Mouse (Mus musculus): ENCODE measurements around the gene Spop. TPM values are rescaled to one million over a fixed set of nuclear protein-coding genes. Genes with fewer than 3 reads are reported as not detected.
A peak's percentile ranks its signal among the peaks of the same experiment; 100 is the strongest.
"Not testable (repeated sequence)": the region's sequence is repeated elsewhere in the genome, so short reads cannot be mapped to it uniquely, and the experiment has no call there.

Spop gene
- polyA plus RNA-seq, 1 experiment from 2014 or later, result 72.5 TPM

DNA sequence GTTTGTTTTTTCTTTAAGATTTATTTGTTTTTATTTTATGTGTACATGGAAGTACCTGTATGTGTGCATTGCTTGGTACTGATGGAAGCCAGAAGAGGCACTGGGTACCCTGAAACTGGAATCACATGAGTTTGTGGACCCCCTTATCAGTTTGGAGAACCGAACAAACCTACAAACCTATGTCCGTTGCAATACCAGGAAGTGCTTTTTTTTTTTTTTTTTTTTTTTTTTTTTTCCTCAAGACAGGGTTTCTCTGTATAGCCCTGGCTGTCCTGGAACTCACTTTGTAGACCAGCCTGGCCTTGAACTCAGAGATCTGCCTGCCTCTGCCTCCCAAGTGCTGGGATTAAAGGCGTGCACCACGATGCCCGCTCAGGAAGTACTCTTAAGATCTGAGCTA lies 7.5 kb upstream of the Spop start:
- H3K4me2 ChIP-seq (ENCODE audit: low read depth, low read length); ATAC-seq (ENCODE audit: low read depth); H3K27me3 ChIP-seq (ENCODE audit: control insufficient read depth, insufficient read depth, low read depth, low read length); H3K4me1 ChIP-seq (ENCODE audit: control insufficient read depth, low read depth, low read length); H3K36me3 ChIP-seq (ENCODE audit: control insufficient read depth, insufficient read depth); H3K9me3 ChIP-seq (replicated peaks; ENCODE audit: control insufficient read depth, low read length); H3K27ac ChIP-seq (ENCODE audit: low read length); H3K9ac ChIP-seq (ENCODE audit: low read depth, low read length); H3K4me3 ChIP-seq (ENCODE audit: low read depth, low read length): not testable (repeated sequence)
- 60% methylated on average over 5 of the region's 5 CpGs for WGBS (ENCODE audit: insufficient replicate concordance)

DNA sequence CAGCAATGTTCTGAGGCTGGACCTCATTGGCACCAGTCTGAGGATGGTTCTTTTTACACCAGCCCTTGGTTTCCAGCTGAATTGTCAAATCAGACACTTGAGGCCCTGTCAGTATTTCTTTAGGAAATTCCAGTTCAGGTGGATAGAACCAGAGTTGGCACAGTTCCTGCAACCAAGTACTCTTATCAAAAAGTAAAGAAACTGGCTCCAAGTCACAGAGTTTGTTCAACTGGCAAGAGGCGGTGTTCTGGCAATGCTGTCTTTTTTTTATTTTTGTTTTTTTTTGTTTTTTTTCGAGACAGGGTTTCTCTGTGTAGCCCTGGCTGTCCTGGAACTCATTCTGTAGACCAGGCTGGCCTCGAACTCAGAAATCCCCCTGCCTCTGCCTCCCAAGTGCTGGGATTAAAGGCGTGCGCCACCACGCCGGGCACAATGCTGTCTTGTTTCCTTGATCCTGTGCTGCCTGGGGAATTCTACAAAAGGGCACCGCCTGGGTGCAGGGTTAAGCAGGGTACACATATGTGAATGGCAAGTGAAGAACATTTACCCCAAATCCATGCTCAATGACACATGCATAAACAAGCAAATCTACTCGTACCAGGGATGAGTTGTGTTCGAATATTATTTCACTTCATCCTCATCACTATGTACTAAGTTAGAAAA lies 4.3 kb upstream of the Spop start:
- Histone ChIP-seq H3K9me3 (replicated peaks; ENCODE audit: control insufficient read depth, low read length) (no peaks in the 10 kb centered on the region), H3K4me3 (ENCODE audit: low read depth, low read length) (no peak overlapping the region), H3K4me2 (ENCODE audit: low read depth, low read length) (no peak overlapping the region), H3K27ac (ENCODE audit: low read length) (no peak overlapping the region), H3K4me1 (ENCODE audit: control insufficient read depth, low read depth, low read length) (peaks cover 5% of the 10 kb centered on the region), H3K9ac (ENCODE audit: low read depth, low read length) (no peak overlapping the region), H3K27me3 (ENCODE audit: control insufficient read depth, insufficient read depth, low read depth, low read length) (no peaks in the 10 kb centered on the region), H3K36me3 (ENCODE audit: control insufficient read depth, insufficient read depth) (no peaks in the 10 kb centered on the region)
- no peak for ATAC-seq (ENCODE audit: low read depth)
- WGBS (ENCODE audit: insufficient replicate concordance), result 63% methylated on average over 10 of the region's 10 CpGs

DNA sequence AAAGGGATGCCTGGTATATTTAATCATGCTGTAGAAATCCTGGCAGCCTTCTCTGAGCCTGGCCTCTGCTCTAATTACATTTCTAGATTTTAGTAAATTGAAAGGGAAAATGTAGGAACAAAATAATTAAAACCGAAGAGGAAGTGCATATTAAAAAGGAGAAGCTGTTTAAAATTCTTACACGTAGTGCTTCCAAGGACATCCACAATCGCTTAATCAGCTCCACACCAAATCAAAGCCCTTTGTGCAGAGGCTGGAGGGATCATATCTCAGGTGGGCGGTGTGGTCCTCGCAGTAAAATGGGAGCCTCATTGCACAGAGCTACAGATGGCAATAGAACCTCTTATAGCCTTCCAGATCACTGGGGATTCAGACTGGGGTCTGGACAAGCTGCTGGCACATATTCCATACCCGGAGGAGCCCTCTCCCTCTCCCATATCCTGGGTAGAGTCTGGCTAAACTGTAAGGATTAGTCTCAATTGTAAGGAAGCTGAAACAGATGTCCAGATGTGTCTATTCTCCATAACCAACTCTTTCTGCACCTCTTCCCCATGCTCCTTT lies 2.3 kb upstream of the Spop start:
- no peak overlapping the region for H3K27ac ChIP-seq (ENCODE audit: low read length)

DNA sequence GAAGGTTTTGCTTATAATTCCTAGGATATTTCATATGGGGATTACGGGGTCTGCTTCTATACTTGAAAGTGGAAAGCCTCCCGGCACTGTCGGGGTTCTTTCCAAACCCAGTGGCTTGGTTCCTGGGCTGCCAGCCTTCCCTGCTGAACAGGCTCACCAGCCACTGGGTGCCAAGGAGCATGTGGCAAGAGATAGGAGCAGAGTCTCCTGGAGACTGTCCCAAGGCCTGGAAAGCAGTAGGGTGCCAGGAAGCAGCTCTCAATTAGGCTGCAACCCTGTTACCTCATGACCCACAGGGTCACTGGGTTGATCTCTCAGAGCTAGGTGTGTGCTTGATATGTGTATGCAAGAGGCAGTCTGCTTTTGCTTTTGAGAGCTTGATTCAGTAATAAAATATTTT lies 1.3 kb upstream of the Spop start:
- Histone ChIP-seq H3K4me1 (ENCODE audit: control insufficient read depth, low read depth, low read length) (peaks cover 15% of the 10 kb centered on the region), H3K4me3 (ENCODE audit: low read depth, low read length) (no peak overlapping the region), H3K27me3 (ENCODE audit: control insufficient read depth, insufficient read depth, low read depth, low read length) (no peaks in the 10 kb centered on the region), H3K9ac (ENCODE audit: low read depth, low read length) (no peak overlapping the region), H3K4me2 (ENCODE audit: low read depth, low read length) (no peak overlapping the region), H3K9me3 (replicated peaks; ENCODE audit: control insufficient read depth, low read length) (no peaks in the 10 kb centered on the region), H3K27ac (ENCODE audit: low read length) (no peak overlapping the region), H3K36me3 (ENCODE audit: control insufficient read depth, insufficient read depth) (no peaks in the 10 kb centered on the region)
- WGBS (ENCODE audit: insufficient replicate concordance), result 87% methylated on average over 3 of the region's 3 CpGs
- no peak for ATAC-seq (ENCODE audit: low read depth)

More for the DNA sequence above, 2.3 kb upstream of the Spop start:
- Histone ChIP-seq H3K4me1 (ENCODE audit: control insufficient read depth, low read depth, low read length) (peaks cover 15% of the 10 kb centered on the region), H3K4me2 (ENCODE audit: low read depth, low read length) (no peak overlapping the region), H3K9me3 (replicated peaks; ENCODE audit: control insufficient read depth, low read length) (no peaks in the 10 kb centered on the region), H3K27me3 (ENCODE audit: control insufficient read depth, insufficient read depth, low read depth, low read length) (no peaks in the 10 kb centered on the region), H3K36me3 (ENCODE audit: control insufficient read depth, insufficient read depth) (no peaks in the 10 kb centered on the region), H3K9ac (ENCODE audit: low read depth, low read length) (no peak overlapping the region), H3K4me3 (ENCODE audit: low read depth, low read length) (no peak overlapping the region)
- WGBS (ENCODE audit: insufficient replicate concordance), result 52% methylated on average over 6 of the region's 6 CpGs
- ATAC-seq (ENCODE audit: low read depth), result no peak

DNA sequence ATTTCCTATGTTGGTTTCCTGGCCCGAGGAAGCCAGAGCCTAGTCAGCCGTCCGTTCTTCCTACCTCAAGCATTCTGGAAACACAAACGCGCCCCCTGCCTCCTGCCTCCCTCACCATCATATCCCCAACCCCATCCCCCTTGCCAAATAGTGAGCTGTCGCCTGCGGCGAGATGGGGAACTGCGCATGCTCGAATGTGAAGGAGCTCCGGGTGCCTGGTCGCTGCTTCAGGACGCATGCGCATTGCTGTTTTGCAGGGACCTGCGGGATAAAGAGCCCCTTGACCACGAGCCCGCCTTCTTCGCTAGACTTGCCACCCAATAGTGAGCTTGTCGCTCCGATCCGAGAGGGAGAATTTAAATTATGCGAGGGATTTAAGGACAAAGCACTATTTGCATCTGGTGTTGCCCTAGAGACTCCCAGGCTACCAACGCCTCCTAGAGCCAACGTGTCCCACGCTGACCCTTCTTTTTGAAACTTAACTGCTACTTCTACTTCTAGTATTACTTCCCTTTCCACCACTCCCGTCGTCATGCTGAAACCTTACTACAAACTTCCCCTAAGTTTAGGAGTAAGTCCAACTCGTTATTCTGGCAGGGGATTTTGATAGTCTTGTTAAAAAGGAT lies 769 bp downstream of the Spop start:
- Histone ChIP-seq H3K27me3 (ENCODE audit: control insufficient read depth, insufficient read depth, low read depth, low read length) (no peaks in the 10 kb centered on the region), H3K9me3 (replicated peaks; ENCODE audit: control insufficient read depth, low read length) (no peaks in the 10 kb centered on the region), H3K27ac (ENCODE audit: low read length) (peak overlapping the region; percentile 94), H3K9ac (ENCODE audit: low read depth, low read length) (peak overlapping the region; percentile 72), H3K4me1 (ENCODE audit: control insufficient read depth, low read depth, low read length) (peaks cover 15% of the 10 kb centered on the region), H3K4me3 (ENCODE audit: low read depth, low read length) (peak overlapping the region; percentile 71), H3K4me2 (ENCODE audit: low read depth, low read length) (peak overlapping the region; percentile 88), H3K36me3 (ENCODE audit: control insufficient read depth, insufficient read depth) (peaks cover 4% of the 10 kb centered on the region; the same call in 1 of the 2 replicates)
- peak; percentile 78 for ATAC-seq (ENCODE audit: low read depth)
- under 1% methylated on average over 28 of the region's 28 CpGs for WGBS (ENCODE audit: insufficient replicate concordance)

DNA sequence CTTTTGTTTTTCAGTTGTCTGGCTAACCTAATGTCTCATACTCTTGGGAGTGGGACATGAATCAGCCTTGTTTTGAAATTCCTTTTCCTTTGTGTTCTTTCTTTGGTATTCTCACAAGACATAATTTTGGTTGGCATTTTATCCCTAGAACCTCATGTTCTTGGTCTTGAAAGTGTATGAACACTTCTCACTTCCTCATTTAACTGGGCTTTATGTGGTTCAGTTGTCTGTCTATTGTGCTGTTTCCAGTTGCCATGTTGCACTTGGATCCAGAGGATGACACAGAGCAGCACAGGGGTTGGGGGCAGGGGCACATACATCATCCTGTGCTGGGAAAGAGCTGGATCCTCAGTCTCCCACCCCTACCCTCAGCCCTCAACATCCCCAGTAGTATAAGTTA lies 2.1 kb downstream of the Spop start:
- Histone ChIP-seq H3K4me3 (ENCODE audit: low read depth, low read length) (peak overlapping the region; percentile 71), H3K4me1 (ENCODE audit: control insufficient read depth, low read depth, low read length) (peaks cover 15% of the 10 kb centered on the region), H3K9me3 (replicated peaks; ENCODE audit: control insufficient read depth, low read length) (no peaks in the 10 kb centered on the region), H3K36me3 (ENCODE audit: control insufficient read depth, insufficient read depth) (peaks cover 4% of the 10 kb centered on the region; the same call in 1 of the 2 replicates), H3K4me2 (ENCODE audit: low read depth, low read length) (peak overlapping the region; percentile 88), H3K27me3 (ENCODE audit: control insufficient read depth, insufficient read depth, low read depth, low read length) (no peaks in the 10 kb centered on the region), H3K27ac (ENCODE audit: low read length) (peak overlapping the region; percentile 94), H3K9ac (ENCODE audit: low read depth, low read length) (peak overlapping the region; percentile 19)
- ATAC-seq (ENCODE audit: low read depth), result no peak

DNA sequence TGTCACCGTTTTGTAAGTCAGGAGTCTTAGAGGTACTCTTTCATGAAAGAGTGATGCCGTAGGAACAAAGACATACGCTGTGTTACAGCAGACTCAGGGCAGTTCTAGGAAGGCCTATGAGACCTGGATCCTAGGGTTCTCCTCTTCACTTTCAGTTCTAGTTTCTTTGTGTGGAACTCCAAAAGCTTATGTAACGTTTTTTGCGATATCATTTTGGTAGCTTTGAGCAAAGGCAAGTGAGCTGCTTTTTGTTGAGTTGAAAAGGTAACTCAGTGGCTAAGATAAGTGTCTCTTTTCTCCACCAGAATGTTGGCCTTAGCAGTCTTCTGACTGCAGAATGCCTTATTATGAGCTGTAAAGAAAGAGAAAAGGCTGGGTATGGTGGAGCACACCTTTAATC lies 3.5 kb downstream of the Spop start:
- no peaks in the 10 kb centered on the region for H3K27me3 ChIP-seq (ENCODE audit: control insufficient read depth, insufficient read depth, low read depth, low read length)
- 77% methylated on average over 5 of the region's 5 CpGs for WGBS (ENCODE audit: insufficient replicate concordance)
- no peak overlapping the region for H3K9ac ChIP-seq (ENCODE audit: low read depth, low read length)
- no peak overlapping the region for H3K4me3 ChIP-seq (ENCODE audit: low read depth, low read length)
- ATAC-seq (ENCODE audit: low read depth), result no peak
- no peaks in the 10 kb centered on the region for H3K9me3 ChIP-seq (replicated peaks; ENCODE audit: control insufficient read depth, low read length)
- H3K36me3 ChIP-seq (ENCODE audit: control insufficient read depth, insufficient read depth), result peaks cover 4% of the 10 kb centered on the region; the same call in 1 of the 2 replicates
- peaks cover 15% of the 10 kb centered on the region for H3K4me1 ChIP-seq (ENCODE audit: control insufficient read depth, low read depth, low read length)
- no peak overlapping the region for H3K27ac ChIP-seq (ENCODE audit: low read length)
- H3K4me2 ChIP-seq (ENCODE audit: low read depth, low read length), result no peak overlapping the region

DNA sequence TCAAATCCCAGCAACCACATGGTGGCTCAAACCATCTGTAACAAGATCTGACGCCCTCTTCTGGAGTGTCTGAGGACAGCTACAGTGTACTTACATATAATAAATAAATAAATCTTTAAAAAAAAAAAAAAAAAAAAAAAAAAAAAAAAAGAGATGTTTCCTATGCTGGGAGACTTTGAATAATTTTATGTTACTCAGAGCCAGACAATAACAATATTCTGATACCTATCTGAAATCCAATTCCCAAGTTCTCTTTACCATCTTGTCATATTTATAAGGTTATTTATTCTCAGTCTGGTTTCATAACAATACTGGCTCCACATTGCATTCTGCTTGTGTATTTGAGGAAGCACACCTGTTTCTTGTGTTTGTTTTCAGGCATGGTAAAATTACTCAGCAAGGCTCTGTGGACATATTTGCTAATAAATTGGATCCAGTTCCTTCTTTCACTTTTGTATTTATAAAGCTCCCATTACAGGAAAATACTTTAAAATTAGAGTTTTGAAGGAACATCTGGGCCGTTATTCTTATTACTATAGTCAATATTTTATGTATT lies 7.1 kb downstream of the Spop start:
- Histone ChIP-seq H3K4me1 (ENCODE audit: control insufficient read depth, low read depth, low read length) (peaks cover 4% of the 10 kb centered on the region), H3K4me2 (ENCODE audit: low read depth, low read length) (no peak overlapping the region), H3K9me3 (replicated peaks; ENCODE audit: control insufficient read depth, low read length) (no peaks in the 10 kb centered on the region), H3K27me3 (ENCODE audit: control insufficient read depth, insufficient read depth, low read depth, low read length) (no peaks in the 10 kb centered on the region), H3K9ac (ENCODE audit: low read depth, low read length) (no peak overlapping the region), H3K36me3 (ENCODE audit: control insufficient read depth, insufficient read depth) (peaks cover 4% of the 10 kb centered on the region; the same call in 1 of the 2 replicates), H3K4me3 (ENCODE audit: low read depth, low read length) (no peak overlapping the region), H3K27ac (ENCODE audit: low read length) (no peak overlapping the region)
- 71% methylated on average over 2 of the region's 2 CpGs for WGBS (ENCODE audit: insufficient replicate concordance)
- no peak for ATAC-seq (ENCODE audit: low read depth)

DNA sequence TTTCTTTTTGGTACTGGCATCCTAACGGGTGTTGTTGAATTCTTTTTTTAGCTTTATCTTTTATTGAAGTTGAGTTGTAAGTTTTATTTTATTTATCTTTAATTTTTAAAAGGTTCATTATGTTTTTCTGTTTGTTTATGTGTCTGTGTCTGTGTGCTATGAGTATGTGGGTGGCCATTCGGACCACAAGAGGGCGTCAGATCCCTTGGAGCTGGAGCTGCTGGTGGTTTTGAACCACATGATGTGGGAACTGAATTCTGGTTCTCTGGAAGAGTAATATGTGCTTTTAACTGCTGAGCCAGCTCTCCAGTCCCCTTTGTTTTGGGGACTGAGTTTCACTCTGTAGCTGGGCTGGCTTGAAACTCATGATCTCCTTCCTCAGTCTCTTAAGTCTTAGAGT lies 9.6 kb downstream of the Spop start:
- ATAC-seq (ENCODE audit: low read depth), result no peak
- Histone ChIP-seq H3K4me1 (ENCODE audit: control insufficient read depth, low read depth, low read length) (no peaks in the 10 kb centered on the region; the same call in 1 of the 2 replicates), H3K36me3 (ENCODE audit: control insufficient read depth, insufficient read depth) (peaks cover under 1% of the 10 kb centered on the region; the same call in 1 of the 2 replicates), H3K4me2 (ENCODE audit: low read depth, low read length) (no peak overlapping the region), H3K4me3 (ENCODE audit: low read depth, low read length) (no peak overlapping the region), H3K9me3 (replicated peaks; ENCODE audit: control insufficient read depth, low read length) (no peaks in the 10 kb centered on the region), H3K27me3 (ENCODE audit: control insufficient read depth, insufficient read depth, low read depth, low read length) (no peaks in the 10 kb centered on the region), H3K9ac (ENCODE audit: low read depth, low read length) (no peak overlapping the region), H3K27ac (ENCODE audit: low read length) (no peak overlapping the region)
- 83% methylated on average over 3 of the region's 3 CpGs for WGBS (ENCODE audit: insufficient replicate concordance)

Data from liver, embryonic 16.5 days (tissue).